Comparison of ENCODE assay signal across 8 mouse cellular contexts in the genomic region with DNA sequence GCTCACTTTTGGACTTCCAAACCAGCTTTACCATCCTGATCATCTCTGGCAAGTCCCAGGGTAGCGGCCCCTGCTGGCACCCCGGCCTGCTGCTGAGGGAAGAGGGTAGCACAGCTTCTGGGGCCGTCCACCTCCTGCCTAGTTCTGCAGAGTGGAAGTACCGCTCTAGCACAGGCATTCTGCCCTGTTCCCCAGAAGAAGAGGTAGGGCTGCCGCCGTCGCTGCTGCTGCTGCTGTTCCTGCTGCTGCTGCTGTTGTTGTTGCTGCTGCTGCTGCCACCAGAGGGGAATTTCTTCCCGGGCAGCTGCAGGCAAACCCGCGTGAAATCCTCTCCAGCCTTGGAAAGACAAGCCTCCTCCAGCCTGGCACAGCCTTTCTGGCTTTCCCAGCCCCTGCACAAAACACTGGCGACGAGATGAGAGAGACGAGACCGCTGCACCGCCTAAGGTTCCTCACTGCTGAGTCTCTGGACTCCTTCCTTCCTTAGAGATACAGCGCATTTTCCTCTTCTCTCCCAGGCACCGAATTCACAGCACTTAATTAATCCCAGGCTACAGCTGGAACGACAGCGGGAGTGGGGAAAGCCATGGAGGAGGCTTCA.
DNase-seq lines count a peak whose midpoint lies in the region; ATAC-seq and TF ChIP-seq lines count a peak whose summit lies in the region.

No protein-coding gene starts in this region.

- H3K4me1 ChIP-seq in forebrain, embryonic 16.5 days (replicated peaks; ENCODE audit: control insufficient read depth, insufficient read depth, low read length): peaks cover 8% of the 10 kb centered on the region
- no peaks in the 10 kb centered on the region for H3K4me1 ChIP-seq in hindbrain, embryonic 11.5 days (replicated peaks; ENCODE audit: control insufficient read depth, insufficient read depth, low read length)
- H3K4me1 ChIP-seq in lung, embryonic 14.5 days (ENCODE audit: insufficient read depth): peaks cover 17% of the 10 kb centered on the region
- peaks cover 27% of the 10 kb centered on the region for H3K4me1 ChIP-seq in neural tube, embryonic 15.5 days

- no peaks in the 10 kb centered on the region for H3K36me3 ChIP-seq in forebrain, embryonic 16.5 days (ENCODE audit: control insufficient read depth, insufficient read depth)
- H3K36me3 ChIP-seq in hindbrain, embryonic 11.5 days (ENCODE audit: control insufficient read depth, insufficient read depth, low read length): no peaks in the 10 kb centered on the region
- H3K36me3 ChIP-seq in lung, embryonic 14.5 days (ENCODE audit: insufficient read depth): no peaks in the 10 kb centered on the region
- no peaks in the 10 kb centered on the region for H3K36me3 ChIP-seq in neural tube, embryonic 15.5 days

- H3K27me3 ChIP-seq in forebrain, embryonic 16.5 days (replicated peaks; ENCODE audit: control insufficient read depth, insufficient read depth, low read length): no peaks in the 10 kb centered on the region
- H3K27me3 ChIP-seq in hindbrain, embryonic 11.5 days (ENCODE audit: control insufficient read depth, insufficient read depth, low read length): no peaks in the 10 kb centered on the region
- no peaks in the 10 kb centered on the region for H3K27me3 ChIP-seq in lung, embryonic 14.5 days (ENCODE audit: insufficient read depth, low read length)
- no peaks in the 10 kb centered on the region; the same call in 1 of the 2 replicates for H3K27me3 ChIP-seq in neural tube, embryonic 15.5 days (replicated peaks)

- H3K9me3 ChIP-seq in forebrain, embryonic 16.5 days (ENCODE audit: control insufficient read depth, low read length): no peaks in the 10 kb centered on the region
- no peaks in the 10 kb centered on the region for H3K9me3 ChIP-seq in hindbrain, embryonic 11.5 days (ENCODE audit: control insufficient read depth, low read length)
- no peaks in the 10 kb centered on the region for H3K9me3 ChIP-seq in lung, embryonic 14.5 days (ENCODE audit: low read depth, low read length)
- no peaks in the 10 kb centered on the region for H3K9me3 ChIP-seq in neural tube, embryonic 15.5 days (replicated peaks)

- peak overlapping the region; percentile 82 for H3K27ac ChIP-seq in gastrocnemius, adult 2 months
- H3K27ac ChIP-seq in forebrain, embryonic 16.5 days (ENCODE audit: low read length): peak overlapping the region; percentile 75
- no peak overlapping the region for H3K27ac ChIP-seq in hindbrain, embryonic 11.5 days (ENCODE audit: low read depth, low read length)
- peak overlapping the region; percentile 81 for H3K27ac ChIP-seq in lung, embryonic 14.5 days (ENCODE audit: low read depth)
- H3K27ac ChIP-seq in neural tube, embryonic 15.5 days (replicated peaks): peak overlapping the region; percentile 76

- intact Hi-C loops in gastrocnemius, adult 2 months (cut with DNase I): loop anchor here (5.0 kb wide), 1 partner anchor 61 kb away; no protein-coding TSS in a partner anchor

- 2% methylated on average over 19 of the region's 19 CpGs for WGBS in forebrain, embryonic 16.5 days
- 1% methylated on average over 19 of the region's 19 CpGs for WGBS in hindbrain, embryonic 11.5 days
- under 1% methylated on average over 19 of the region's 19 CpGs for WGBS in lung, embryonic 14.5 days
- WGBS in neural tube, embryonic 15.5 days: 1% methylated on average over 19 of the region's 19 CpGs

- peak overlapping the region; percentile 73 for H3K4me3 ChIP-seq in gastrocnemius, adult 2 months
- H3K4me3 ChIP-seq in forebrain, embryonic 16.5 days (replicated peaks; ENCODE audit: low read length): peak overlapping the region; percentile 45
- H3K4me3 ChIP-seq in hindbrain, embryonic 11.5 days (ENCODE audit: low read depth, low read length): peak overlapping the region; percentile 30
- H3K4me3 ChIP-seq in lung, embryonic 14.5 days (ENCODE audit: low read depth, low read length): peak overlapping the region; percentile 35
- peak overlapping the region; percentile 44 for H3K4me3 ChIP-seq in neural tube, embryonic 15.5 days (replicated peaks)

- ATAC-seq in forebrain, embryonic 16.5 days: peak; percentile 74
- peak; percentile 63 for ATAC-seq in hindbrain, embryonic 11.5 days (ENCODE audit: low FRiP score)
- peak; percentile 76 for ATAC-seq in lung, embryonic 14.5 days (ENCODE audit: insufficient read depth)
- peak; percentile 71 for ATAC-seq in neural tube, embryonic 15.5 days (ENCODE audit: low FRiP score)

- peak; percentile 60 for DNase-seq in gastrocnemius, adult 2 months
- no peak for DNase-seq in gastrocnemius, adult 18-20 months (ENCODE audit: low spot score)
- DNase-seq in hindbrain, embryonic 11.5 days (ENCODE audit: low spot score): peak; percentile 66
- peak; percentile 28 to 51 for DNase-seq in layer of hippocampus, postnatal 10 days (ENCODE audit: low spot score in 2 of 2)
- peak; percentile 76 for DNase-seq in lung, embryonic 14.5 days
- DNase-seq in thymus, postnatal 25 days: peak; percentile 22

- H3K9ac ChIP-seq in forebrain, embryonic 16.5 days (replicated peaks; ENCODE audit: low read depth, low read length): peak overlapping the region; percentile 63
- peak overlapping the region; percentile 47 for H3K9ac ChIP-seq in hindbrain, embryonic 11.5 days (ENCODE audit: low read depth, low read length)
- H3K9ac ChIP-seq in lung, embryonic 14.5 days: peak overlapping the region; percentile 60
- H3K9ac ChIP-seq in neural tube, embryonic 15.5 days (replicated peaks): peak overlapping the region; percentile 47

- peak overlapping the region; percentile 72 for H3K4me2 ChIP-seq in forebrain, embryonic 16.5 days (ENCODE audit: low read length)
- peak overlapping the region; percentile 58 for H3K4me2 ChIP-seq in hindbrain, embryonic 11.5 days (replicated peaks; ENCODE audit: low read depth, low read length)
- H3K4me2 ChIP-seq in lung, embryonic 14.5 days: peak overlapping the region; percentile 68
- peak overlapping the region; percentile 71 for H3K4me2 ChIP-seq in neural tube, embryonic 15.5 days

- peak; percentile 44 for TF ChIP-seq CTCF in gastrocnemius, adult 2 months (IDR thresholded peaks at IDR 0.05)
- TF ChIP-seq CTCF in lung, embryonic 14.5 days (IDR thresholded peaks at IDR 0.05; ENCODE audit: low read depth): peak; percentile 58
